Mouse (Mus musculus): ENCODE measurements around the gene Noc3l. TPM values are rescaled to one million over a fixed set of nuclear protein-coding genes. Genes with fewer than 3 reads are reported as not detected.

Gene Noc3l
- 1 to 10 TPM; 6.6 to 6.9 (median 6.7) TPM for total RNA-seq (2022)

DNA sequence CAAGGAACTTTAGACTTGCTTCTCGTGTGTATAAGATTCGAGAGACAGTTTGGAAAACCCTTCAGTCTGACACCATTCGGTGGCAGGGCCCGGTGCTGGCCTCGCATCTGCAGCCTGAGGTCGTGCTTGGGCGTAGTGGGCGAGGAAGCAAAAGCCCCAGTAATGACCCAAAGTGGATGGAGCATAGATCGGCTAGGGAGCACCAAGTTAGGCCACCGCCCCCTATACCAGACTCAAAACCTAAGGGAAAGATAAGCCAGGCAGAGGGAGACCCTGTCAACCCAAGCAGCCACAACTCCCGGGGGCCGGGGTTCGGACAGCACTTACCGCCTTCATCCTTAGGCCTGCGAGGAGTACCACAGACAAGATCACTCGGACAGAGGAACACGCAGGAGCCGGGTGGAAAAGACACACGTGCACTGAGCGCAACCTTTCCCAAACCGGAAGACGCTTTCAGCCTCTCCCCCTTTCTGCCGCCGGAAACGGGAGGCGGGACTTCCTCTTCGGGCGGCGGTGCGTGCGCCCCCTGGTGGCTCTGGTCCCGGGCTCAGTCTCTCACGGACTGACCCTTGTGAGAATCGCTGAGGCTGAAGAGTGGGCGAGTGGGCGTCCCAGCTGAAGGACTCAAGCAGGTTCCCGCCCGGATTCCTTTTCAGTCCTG lies at the start of gene Noc3l:
Gene Noc3l (minus strand): TSS at position 472 of the 661 bp plus-strand sequence.
- peak; percentile 93 for DNase-seq (ENCODE audit: low spot score)

GRCm38 (mm10) chr19:38862523-38862922 lies 43.5 kb upstream of the Noc3l start:
- DNase-seq (ENCODE audit: low spot score): no peak

DNA sequence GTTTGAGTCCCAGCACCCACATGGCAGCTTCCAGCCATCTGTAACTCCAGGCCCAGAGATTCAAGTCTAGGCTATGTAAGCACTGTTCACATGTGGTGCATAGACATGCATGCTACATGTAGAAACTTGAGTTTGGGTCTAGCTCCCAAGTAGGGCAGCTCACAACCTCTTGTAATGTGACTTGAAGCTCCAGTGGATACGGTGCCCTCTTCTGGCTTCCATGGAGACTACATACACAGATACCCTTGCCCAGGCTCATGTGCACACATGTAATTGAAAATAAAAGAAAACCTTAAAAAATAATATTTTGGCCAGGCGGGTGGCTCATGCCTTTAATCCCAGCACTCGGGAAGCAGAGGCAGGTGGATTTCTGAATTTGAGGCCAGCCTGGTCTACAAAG lies 39.2 kb upstream of the Noc3l start:
- no peak for DNase-seq (ENCODE audit: low spot score)

GRCm38 (mm10) chr19:38846373-38846772 lies 27.3 kb upstream of the Noc3l start:
- DNase-seq (ENCODE audit: low spot score): no peak

GRCm38 (mm10) chr19:38844817-38845216 lies 25.8 kb upstream of the Noc3l start:
- DNase-seq (ENCODE audit: low spot score): no peak

DNA sequence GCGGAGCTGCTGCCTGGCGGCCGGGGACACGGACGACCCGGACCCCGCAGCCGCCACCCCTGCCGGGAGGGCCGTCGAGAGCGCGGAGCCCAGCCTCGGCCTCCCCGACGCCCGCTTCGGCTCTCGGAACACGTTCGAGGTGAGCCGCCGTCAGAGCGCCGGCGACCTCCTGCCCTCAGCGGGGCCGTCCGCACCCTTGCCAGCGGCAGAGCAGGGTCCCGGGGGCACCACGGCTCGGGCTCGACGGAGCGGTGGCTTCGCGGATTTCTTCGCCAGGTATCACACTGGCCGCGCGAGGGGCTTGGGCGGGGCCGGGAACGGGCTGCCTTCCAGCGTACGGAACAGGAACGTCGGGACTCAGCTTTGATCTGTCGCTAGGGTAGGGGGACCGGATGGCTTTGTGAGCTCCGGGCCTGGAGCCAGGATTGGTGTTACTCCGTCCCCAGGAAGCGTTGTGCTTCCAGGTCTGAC lies 18.2 kb upstream of the Noc3l start:
- peak; percentile 63 for DNase-seq (ENCODE audit: low spot score)

- peak; percentile 92 for DNase-seq (ENCODE audit: low spot score)
Observed at GRCm38 (mm10) chr19:38836438-38837170, 17.6 kb upstream of the Noc3l start, which contains the start of gene Tbc1d12. Gene Tbc1d12, plus strand, starts transcription at chr19:38836579.

DNA sequence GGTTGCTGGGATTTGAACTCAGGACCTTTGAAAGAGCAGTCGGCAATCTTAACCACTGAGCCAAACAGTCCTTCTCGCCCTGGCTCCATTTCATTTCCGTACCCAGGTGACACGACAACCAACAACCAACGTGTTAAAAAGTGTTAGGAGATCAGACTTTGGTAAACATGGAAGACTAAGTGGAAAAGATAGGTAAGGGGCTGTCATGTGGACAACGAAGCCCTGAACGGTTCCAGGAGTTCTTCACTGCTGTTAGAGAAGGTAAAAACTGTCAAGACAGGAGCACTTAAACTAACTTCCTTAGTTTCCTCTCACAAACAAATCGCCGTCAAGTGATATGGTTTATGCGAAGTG lies 17.0 kb upstream of the Noc3l start:
- DNase-seq (ENCODE audit: low spot score): no peak

- DNase-seq (ENCODE audit: low spot score): no peak
Observed at GRCm38 (mm10) chr19:38833224-38833623, 14.2 kb upstream of the Noc3l start.

DNA sequence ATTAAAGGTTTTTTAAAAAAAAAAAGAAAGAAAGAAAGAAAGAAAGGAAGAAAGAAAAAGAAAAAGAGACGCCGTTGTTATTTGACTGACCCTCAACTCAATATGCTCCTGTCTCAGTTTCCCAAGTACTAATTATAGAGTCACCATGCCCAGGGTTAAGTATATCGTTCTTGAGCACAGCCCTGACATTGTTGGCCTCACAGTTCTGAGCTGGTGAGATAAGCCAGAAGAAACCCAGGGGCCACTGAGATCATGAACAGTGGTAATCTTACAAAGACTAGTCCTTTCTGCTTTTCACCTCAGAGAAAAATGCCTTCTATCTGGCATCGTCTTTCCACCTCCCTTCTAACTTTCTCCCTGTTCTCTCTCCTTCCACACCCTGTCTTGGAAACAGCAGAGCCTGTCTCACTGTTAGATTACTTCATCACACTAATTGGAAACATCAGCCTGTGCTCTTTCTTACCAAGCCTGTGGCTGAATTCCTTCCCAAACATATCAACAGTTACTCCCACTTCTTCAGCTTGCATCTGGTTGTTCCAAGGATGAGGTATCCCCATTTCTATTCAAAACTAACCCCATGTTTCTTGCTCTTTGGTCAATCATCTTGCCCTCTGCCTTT lies 1.3 kb upstream of the Noc3l start:
- no peak for DNase-seq (ENCODE audit: low spot score)

- DNase-seq (ENCODE audit: low spot score): no peak
Observed at GRCm38 (mm10) chr19:38819427-38819802, 378 bp upstream of the Noc3l start.

DNA sequence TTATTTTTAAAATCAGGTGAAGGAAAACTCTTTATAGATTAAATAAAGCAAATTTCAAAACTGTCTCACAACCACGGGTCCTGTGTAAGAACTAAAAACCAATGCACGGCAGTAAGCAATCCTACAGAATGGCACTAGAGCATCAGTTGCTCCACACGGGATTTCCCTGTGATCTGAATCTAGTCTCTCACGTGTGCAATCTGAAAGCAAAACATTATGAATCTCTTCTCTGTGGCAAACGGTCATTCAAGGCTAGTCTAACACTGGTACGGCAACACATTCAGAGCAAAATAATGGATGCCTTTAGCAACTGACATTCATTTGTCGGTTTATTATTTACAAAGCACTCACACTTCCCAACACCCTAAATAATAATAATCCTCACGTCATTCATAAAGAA lies 846 bp downstream of the Noc3l start:
- DNase-seq (ENCODE audit: low spot score): no peak

DNA sequence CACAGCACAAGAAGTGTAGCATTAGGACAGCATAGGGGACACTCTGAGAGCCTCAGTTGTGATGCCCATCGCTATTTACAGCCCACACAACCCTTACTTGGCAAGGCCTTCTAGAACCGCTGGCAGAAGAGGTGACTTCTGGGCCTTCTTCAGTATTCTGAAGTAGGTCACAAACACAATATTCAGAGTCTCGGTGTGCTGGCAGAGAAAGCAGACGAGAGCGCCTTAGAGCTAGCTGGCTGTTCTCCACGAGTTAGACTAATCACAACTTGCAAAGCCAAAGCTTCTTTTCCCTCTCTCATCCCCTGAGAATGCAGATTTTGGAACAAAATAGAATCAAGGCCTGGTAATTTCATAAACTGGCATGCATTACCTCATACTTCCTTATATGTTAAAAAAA lies 20.2 kb downstream of the Noc3l start:
- DNase-seq (ENCODE audit: low spot score): peak; percentile 17

DNA sequence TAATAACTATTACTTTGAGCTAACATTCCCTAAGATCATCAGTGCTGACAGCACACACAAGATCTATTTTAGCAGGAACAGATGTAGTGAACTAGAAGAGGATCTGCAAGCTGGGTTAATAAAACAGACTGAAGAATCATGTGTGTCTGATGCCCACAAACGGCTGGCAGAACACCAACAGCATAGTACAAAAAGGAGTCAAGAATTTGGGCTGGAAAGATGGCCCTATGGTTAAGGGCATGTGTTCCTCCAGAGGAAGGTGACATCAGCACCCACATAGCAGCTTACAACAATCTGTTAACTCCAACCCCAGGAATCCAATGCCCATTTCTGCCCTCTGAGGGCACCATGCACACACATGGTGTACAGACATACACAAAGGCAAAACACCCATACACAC lies 20.7 kb downstream of the Noc3l start:
- DNase-seq (ENCODE audit: low spot score): no peak

- DNase-seq (ENCODE audit: low spot score): no peak
Observed at GRCm38 (mm10) chr19:38796546-38796945, 22.5 kb downstream of the Noc3l start.

- no peak for DNase-seq (ENCODE audit: low spot score)
Observed at GRCm38 (mm10) chr19:38793563-38794045, 25.4 kb downstream of the Noc3l start.

GRCm38 (mm10) chr19:38787756-38788155 lies 31.3 kb downstream of the Noc3l start:
- no peak for DNase-seq (ENCODE audit: low spot score)

- no peak for DNase-seq (ENCODE audit: low spot score)
Observed at GRCm38 (mm10) chr19:38783542-38783941, 35.5 kb downstream of the Noc3l start.

- DNase-seq (ENCODE audit: low spot score): no peak
Observed at GRCm38 (mm10) chr19:38778805-38779204, 40.2 kb downstream of the Noc3l start.

GRCm38 (mm10) chr19:38775548-38775947 lies 43.5 kb downstream of the Noc3l start:
- peak; percentile 36 for DNase-seq (ENCODE audit: low spot score)

DNA sequence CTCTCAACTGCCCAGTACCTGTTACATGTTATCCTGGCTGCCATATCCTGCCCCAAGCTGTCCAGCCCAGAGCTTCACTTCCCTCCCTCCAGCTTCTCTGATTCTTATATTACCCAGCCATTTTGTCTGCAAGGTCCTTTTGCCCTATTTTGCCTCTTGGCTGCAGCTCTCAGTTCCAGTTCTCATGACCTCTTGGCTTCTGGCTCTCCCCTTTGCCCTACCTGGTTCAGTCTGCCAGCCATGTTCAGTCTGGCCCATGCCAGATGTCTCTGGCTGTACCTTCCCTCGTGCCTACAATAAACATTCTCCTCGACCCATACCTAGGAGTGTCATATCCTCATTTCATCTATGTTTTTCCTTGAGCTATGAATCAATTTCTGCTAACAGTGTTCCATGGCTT lies 52.7 kb downstream of the Noc3l start:
- no peak for DNase-seq (ENCODE audit: low spot score)

- DNase-seq (ENCODE audit: low spot score): no peak
Observed at GRCm38 (mm10) chr19:38760441-38760840, 58.6 kb downstream of the Noc3l start.
